Mouse (Mus musculus) E14TG2a.4 (cell line): ENCODE data around the gene Eif4g2.

Source experiments
- CTCF ChIP-seq: conservative IDR thresholded peaks from 2 replicates; pipeline ENCODE4 v1.5.1; 2014; ENCODE audit warnings: low read length
- NANOG ChIP-seq: IDR thresholded peaks from 2 replicates; pipeline ENCODE4 v1.6.1; 2014; ENCODE audit warnings: borderline replicate concordance, low read length, mixed read lengths
- POU5F1 ChIP-seq: IDR thresholded peaks from 2 replicates; pipeline ENCODE4 v1.6.1; 2014; ENCODE audit warnings: low read length, borderline replicate concordance

DNA sequence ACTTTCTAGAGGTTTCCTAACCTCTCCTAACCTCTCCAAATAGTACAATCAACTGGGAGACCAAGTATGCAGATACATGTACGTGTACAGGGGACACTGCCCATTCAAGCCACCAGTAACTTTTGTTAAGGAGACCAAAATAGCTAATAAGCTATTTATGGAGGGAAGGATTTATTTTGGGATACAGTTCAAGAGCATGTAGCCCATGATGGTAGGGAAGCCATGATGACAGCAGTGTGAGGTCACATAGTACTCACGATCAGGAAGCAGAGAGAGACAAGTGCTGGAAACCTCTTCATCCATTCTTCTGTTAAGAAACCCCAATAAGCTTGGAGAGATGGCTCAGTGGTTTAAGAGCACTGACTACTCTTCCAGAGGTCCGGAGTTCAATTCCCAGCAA, 14.6 kb downstream of the Eif4g2 start:
- TF ChIP-seq CTCF = no peak
- no peak for TF ChIP-seq NANOG
- no peak for TF ChIP-seq POU5F1
